Mouse (Mus musculus): ENCODE measurements at regions not wholly inside any gene's neighbourhood (a gene's known extent, or its start where the extent isn't known, plus 50 kb on each side); places are given as distances from the start of the nearest gene placed in this dataset.

- TF ChIP-seq CTCF (IDR thresholded peaks at IDR 0.05; ENCODE audit: low read depth) (no peak), EP300 (IDR thresholded peaks at IDR 0.05; ENCODE audit: low read depth) (no peak)
These were observed 378.7 kb upstream of the Runx1 start for GRCm38 (mm10) chr16:93204601-93205000.
